Mouse (Mus musculus) heart, embryonic 13.5 days (tissue): ENCODE measurements around the gene Foxj3. TPM values are rescaled to one million over a fixed set of nuclear protein-coding genes. Genes with fewer than 3 reads are reported as not detected.
A peak's percentile ranks its signal among the peaks of the same experiment; 100 is the strongest.

ENCODE experiments used
- ATAC-seq: fragments of 200-750 bp; cut with Nextera tagmentation; 2 replicates; pipeline ENCODE4 v1.8.0; 2017; ENCODE audit warnings: moderate TSS enrichment; ENCODE audit not compliant: insufficient number of reproducible peaks, low FRiP score, low TSS enrichment; ENCODE audit errors: extremely low read depth
- H3K27ac ChIP-seq: fragments of 300-500 bp; sonication (generic); replicated peaks from 2 replicates; pipeline ENCODE4 v1.5.1; 2015; ENCODE audit warnings: moderate library complexity, mild to moderate bottlenecking, inconsistent platforms
- H3K27me3 ChIP-seq: fragments of 300-500 bp; sonication (generic); replicated peaks from 2 replicates; pipeline ENCODE4 v1.6.1; 2015; ENCODE audit warnings: mild to moderate bottlenecking, inconsistent platforms
- H3K36me3 ChIP-seq: fragments of 300-500 bp; sonication (generic); 2 replicates; pipeline ENCODE4 v1.6.1; 2015; ENCODE audit warnings: mild to moderate bottlenecking, inconsistent platforms
- H3K4me1 ChIP-seq: fragments of 300-500 bp; sonication (generic); 2 replicates; pipeline ENCODE4 v1.6.1; 2015; ENCODE audit warnings: inconsistent platforms
- H3K4me2 ChIP-seq: fragments of 300-500 bp; sonication (generic); 2 replicates; pipeline ENCODE4 v1.6.1; 2015; ENCODE audit warnings: inconsistent platforms, mild to moderate bottlenecking, moderate library complexity
- H3K4me3 ChIP-seq: fragments of 300-500 bp; sonication (generic); 2 replicates; pipeline ENCODE4 v1.5.1; 2015; ENCODE audit warnings: moderate library complexity, mild to moderate bottlenecking, inconsistent platforms
- H3K9ac ChIP-seq: fragments of 300-500 bp; sonication (generic); 2 replicates; pipeline ENCODE4 v1.6.1; 2015; ENCODE audit warnings: inconsistent platforms, mild to moderate bottlenecking, moderate library complexity
- H3K9me3 ChIP-seq: fragments of 300-500 bp; sonication (generic); 2 replicates; pipeline ENCODE4 v1.6.1; 2016; ENCODE audit warnings: inconsistent platforms
- WGBS: fragments of 180-500 bp; shearing (Covaris S2); methylation state at CpG from one replicate; pipeline ENCODE4 v1.1.7; 2015; ENCODE audit warnings: mixed read lengths; 5-methylcytosine and 5-hydroxymethylcytosine counted together
- polyA plus RNA-seq: library from polyadenylated mRNA; unstranded; fragments of >200 nt; fragmentation: Nextera tagmentation; extraction: Ambion mirVana; gene quantifications from 2 replicates; pipeline ENCODE4 v1.2.1, GENCODE M21; 2015

The Foxj3 gene
- polyA plus RNA-seq, 1 experiment from 2014 or later: 19.1 TPM

- no peak overlapping the region for H3K4me3 ChIP-seq
- no peaks in the 10 kb centered on the region for H3K9me3 ChIP-seq
- H3K4me1 ChIP-seq: peaks cover 50% of the 10 kb centered on the region
- H3K36me3 ChIP-seq: peaks cover 21% of the 10 kb centered on the region
- ATAC-seq: no peak
- no peak overlapping the region; the same call in 1 of the 2 replicates for H3K9ac ChIP-seq
- H3K27me3 ChIP-seq: no peaks in the 10 kb centered on the region
- WGBS: 90% methylated on average over 3 of the region's 3 CpGs
- H3K4me2 ChIP-seq: no peak overlapping the region
- H3K27ac ChIP-seq: peak overlapping the region; percentile 61; the same call in 1 of the 2 replicates
Measured at GRCm38 (mm10) chr4:119572682-119573081, 35.9 kb downstream of the Foxj3 start.

DNA sequence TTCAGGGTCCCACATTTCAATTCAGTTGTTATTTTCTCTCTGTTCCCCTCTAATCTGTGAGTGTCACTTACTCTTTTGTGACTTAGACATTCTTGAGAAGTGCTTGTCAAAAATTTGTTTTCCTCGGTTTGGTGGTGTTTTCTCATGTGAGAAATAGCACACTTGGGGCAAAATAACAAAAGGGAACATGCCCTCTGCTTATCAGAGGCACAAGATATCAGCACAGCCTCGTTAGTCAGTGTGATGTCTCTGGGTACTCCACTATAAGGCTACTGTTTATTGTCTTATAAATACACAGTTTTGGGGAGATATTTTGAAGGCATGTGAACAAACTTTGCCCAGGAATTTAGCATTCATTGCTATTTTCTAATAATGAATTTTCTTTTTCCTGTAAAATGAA is 37.7 kb downstream of the Foxj3 start:
- H3K27ac ChIP-seq: no peak overlapping the region
- 22% methylated on average over 2 of the region's 2 CpGs for whole genome bisulfite sequencing
- no peak overlapping the region for H3K4me3 ChIP-seq
- H3K9ac ChIP-seq: no peak overlapping the region
- H3K4me2 ChIP-seq: no peak overlapping the region
- no peaks in the 10 kb centered on the region for H3K9me3 ChIP-seq
- H3K4me1 ChIP-seq: peaks cover 46% of the 10 kb centered on the region
- H3K36me3 ChIP-seq: peaks cover 26% of the 10 kb centered on the region
- ATAC-seq: no peak
- H3K27me3 ChIP-seq: no peaks in the 10 kb centered on the region

- ATAC-seq: no peak
- H3K36me3 ChIP-seq: peaks cover 26% of the 10 kb centered on the region
- no peaks in the 10 kb centered on the region for H3K9me3 ChIP-seq
- no peak overlapping the region for H3K9ac ChIP-seq
- no peaks in the 10 kb centered on the region for H3K27me3 ChIP-seq
- H3K4me2 ChIP-seq: no peak overlapping the region
- H3K4me1 ChIP-seq: peaks cover 42% of the 10 kb centered on the region
- WGBS: 73% methylated on average over 3 of the region's 3 CpGs
- peak overlapping the region; percentile 45; the same call in 1 of the 2 replicates for H3K27ac ChIP-seq
- H3K4me3 ChIP-seq: no peak overlapping the region
Measured at GRCm38 (mm10) chr4:119575459-119575858, 38.7 kb downstream of the Foxj3 start.

DNA sequence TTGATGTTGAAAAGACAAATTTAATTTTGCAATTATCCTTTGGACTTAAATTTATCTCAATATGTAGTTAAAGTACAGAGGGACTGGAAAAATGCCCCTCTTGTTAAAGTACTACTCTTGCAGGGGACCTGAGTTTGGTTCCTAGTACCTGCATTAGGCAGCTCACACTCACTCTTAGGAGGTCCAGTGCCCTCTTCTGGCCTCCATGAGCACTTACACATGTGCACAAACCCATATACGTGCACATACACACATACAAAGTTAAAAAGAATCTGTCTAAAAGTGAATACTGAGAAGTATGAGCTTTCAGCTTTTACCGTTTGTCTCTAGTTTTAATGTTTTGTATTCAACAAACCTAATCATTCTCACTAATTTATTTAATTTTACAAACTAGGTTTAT is 51.2 kb downstream of the Foxj3 start:
- Histone ChIP-seq H3K4me3 (no peak overlapping the region), H3K4me2 (no peak overlapping the region)
- 90% methylated on average over 2 of the region's 2 CpGs for WGBS

DNA sequence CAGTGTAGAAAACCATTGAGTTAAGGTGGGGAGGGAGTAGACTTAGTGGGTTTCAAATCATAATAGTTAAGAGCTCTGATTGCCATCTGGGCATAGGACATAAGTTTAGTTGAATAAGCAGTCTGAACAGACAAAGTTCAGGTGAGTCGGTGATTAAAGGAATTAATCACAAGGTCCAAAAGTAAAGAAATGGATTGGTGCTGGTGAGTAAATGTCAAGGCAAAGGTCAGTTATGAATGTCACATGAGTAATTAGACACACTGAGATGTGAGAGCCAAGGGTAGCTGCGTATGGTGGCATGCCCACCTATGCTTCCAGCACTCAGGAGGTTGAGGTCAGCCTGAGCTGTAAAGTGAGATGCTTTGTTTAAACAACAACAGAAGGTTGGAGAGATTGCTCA is 52.6 kb downstream of the Foxj3 start:
- no peak for ATAC-seq
- H3K4me3 ChIP-seq: no peak overlapping the region
- no peak overlapping the region for H3K4me2 ChIP-seq
- no peaks in the 10 kb centered on the region for H3K9me3 ChIP-seq
- 77% methylated on average over 2 of the region's 2 CpGs for WGBS
- no peaks in the 10 kb centered on the region for H3K27me3 ChIP-seq
- H3K27ac ChIP-seq: no peak overlapping the region
- no peak overlapping the region for H3K9ac ChIP-seq
- peaks cover 36% of the 10 kb centered on the region for H3K36me3 ChIP-seq
- H3K4me1 ChIP-seq: peaks cover 13% of the 10 kb centered on the region

More for the DNA sequence above, 51.2 kb downstream of the Foxj3 start:
- Histone ChIP-seq H3K4me1 (peaks cover 20% of the 10 kb centered on the region), H3K36me3 (peaks cover 36% of the 10 kb centered on the region), H3K27me3 (no peaks in the 10 kb centered on the region), H3K9ac (no peak overlapping the region), H3K9me3 (no peaks in the 10 kb centered on the region), H3K27ac (no peak overlapping the region)
- ATAC-seq: no peak

- no peak overlapping the region for H3K9ac ChIP-seq
Measured at GRCm38 (mm10) chr4:119590027-119590426, 53.2 kb downstream of the Foxj3 start.

DNA sequence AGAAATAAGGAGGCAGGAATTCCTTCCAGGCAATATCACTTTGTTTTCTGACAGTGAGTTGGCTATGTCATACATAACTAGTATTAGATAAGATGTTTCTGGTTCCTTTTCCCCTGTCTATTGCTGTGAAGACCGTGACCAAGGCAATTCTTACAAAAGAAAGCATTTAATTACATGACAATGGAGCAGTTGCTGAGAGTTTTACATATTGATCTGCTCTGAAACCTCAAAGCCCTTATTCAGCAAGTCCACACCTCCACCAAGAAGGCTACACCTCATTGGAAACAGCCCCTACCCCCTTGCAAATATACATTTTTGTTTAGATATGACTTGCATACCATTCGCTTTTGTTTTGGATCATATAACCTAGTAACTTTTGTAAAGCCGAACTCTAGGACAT is 55.7 kb downstream of the Foxj3 start:
- H3K4me3 ChIP-seq: no peak overlapping the region
- no peak overlapping the region for H3K9ac ChIP-seq
- 71% methylated on average over 3 of the region's 3 CpGs for WGBS
- peaks cover 13% of the 10 kb centered on the region for H3K4me1 ChIP-seq
- H3K9me3 ChIP-seq: no peaks in the 10 kb centered on the region
- no peak overlapping the region for H3K4me2 ChIP-seq
- peaks cover 16% of the 10 kb centered on the region for H3K36me3 ChIP-seq
- H3K27me3 ChIP-seq: no peaks in the 10 kb centered on the region
- ATAC-seq: no peak
- no peak overlapping the region for H3K27ac ChIP-seq

More at GRCm38 (mm10) chr4:119590027-119590426, 53.2 kb downstream of the Foxj3 start:
- Histone ChIP-seq H3K27ac (no peak overlapping the region), H3K4me3 (no peak overlapping the region), H3K36me3 (peaks cover 38% of the 10 kb centered on the region), H3K9me3 (no peaks in the 10 kb centered on the region), H3K4me2 (no peak overlapping the region), H3K27me3 (no peaks in the 10 kb centered on the region), H3K4me1 (peaks cover 13% of the 10 kb centered on the region)
- no peak for ATAC-seq
- 68% methylated on average over 1 of the region's 1 CpGs for WGBS

- H3K4me2 ChIP-seq: no peak overlapping the region
- no peak overlapping the region for H3K4me3 ChIP-seq
- 94% methylated on average over 14 of the region's 14 CpGs for WGBS
- ATAC-seq: no peak
- 0 out of 2 replicates have a peak, but pooled peaks cover 2% of the 10 kb centered on the region for H3K36me3 ChIP-seq
- H3K27me3 ChIP-seq: no peaks in the 10 kb centered on the region
- peaks cover 13% of the 10 kb centered on the region for H3K4me1 ChIP-seq
- no peak overlapping the region for H3K27ac ChIP-seq
- H3K9ac ChIP-seq: no peak overlapping the region
- no peaks in the 10 kb centered on the region for H3K9me3 ChIP-seq
Measured at GRCm38 (mm10) chr4:119594331-119594730, 57.5 kb downstream of the Foxj3 start.

- ATAC-seq: no peak
- Histone ChIP-seq H3K9me3 (no peaks in the 10 kb centered on the region), H3K27me3 (no peaks in the 10 kb centered on the region), H3K27ac (peak overlapping the region; percentile 75), H3K4me2 (peak overlapping the region; percentile 10), H3K4me3 (no peak overlapping the region), H3K4me1 (peaks cover 21% of the 10 kb centered on the region), H3K36me3 (peaks cover 26% of the 10 kb centered on the region), H3K9ac (no peak overlapping the region)
- 10% methylated on average over 1 of the region's 1 CpGs for WGBS
Measured at GRCm38 (mm10) chr4:119599605-119600004, 62.8 kb downstream of the Foxj3 start.

- H3K27ac ChIP-seq: no peak overlapping the region
- no peak overlapping the region for H3K9ac ChIP-seq
- no peaks in the 10 kb centered on the region; the same call in 1 of the 2 replicates for H3K9me3 ChIP-seq
- ATAC-seq: no peak
- 25% methylated on average over 1 of the region's 1 CpGs for WGBS
- no peaks in the 10 kb centered on the region for H3K27me3 ChIP-seq
- H3K4me2 ChIP-seq: no peak overlapping the region
- H3K4me3 ChIP-seq: no peak overlapping the region
- H3K36me3 ChIP-seq: peaks cover 23% of the 10 kb centered on the region
- peaks cover 16% of the 10 kb centered on the region for H3K4me1 ChIP-seq
Measured at GRCm38 (mm10) chr4:119609488-119609887, 72.7 kb downstream of the Foxj3 start.

DNA sequence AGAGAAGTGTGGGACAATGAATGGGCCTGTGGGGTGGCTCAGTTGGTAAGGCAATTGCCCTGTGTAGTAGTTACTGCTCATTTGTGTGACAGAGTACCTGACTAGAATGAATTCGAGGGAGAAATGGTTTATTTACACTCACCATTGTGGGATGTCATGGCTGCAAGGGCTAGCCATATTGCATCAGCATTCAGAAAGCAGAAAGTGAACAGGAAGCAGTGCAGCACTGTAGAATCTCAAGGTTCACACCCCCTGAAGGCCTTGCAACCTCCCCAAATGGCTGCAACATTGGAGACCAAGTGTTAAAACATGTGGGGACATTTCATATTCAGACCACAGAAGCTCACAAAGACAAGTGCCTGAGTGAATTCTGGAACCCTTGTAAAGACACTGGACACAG is 77.3 kb downstream of the Foxj3 start:
- Histone ChIP-seq H3K36me3 (peaks cover 23% of the 10 kb centered on the region), H3K9ac (0 out of 2 replicates have a peak overlapping the region, but pooled peaks have one; percentile 8), H3K9me3 (no peaks in the 10 kb centered on the region), H3K4me1 (peaks cover 25% of the 10 kb centered on the region), H3K27ac (peak overlapping the region; percentile 48; the same call in 1 of the 2 replicates), H3K4me2 (no peak overlapping the region), H3K27me3 (no peaks in the 10 kb centered on the region), H3K4me3 (no peak overlapping the region)
- WGBS: 70% methylated on average over 1 of the region's 1 CpGs
- ATAC-seq: no peak

DNA sequence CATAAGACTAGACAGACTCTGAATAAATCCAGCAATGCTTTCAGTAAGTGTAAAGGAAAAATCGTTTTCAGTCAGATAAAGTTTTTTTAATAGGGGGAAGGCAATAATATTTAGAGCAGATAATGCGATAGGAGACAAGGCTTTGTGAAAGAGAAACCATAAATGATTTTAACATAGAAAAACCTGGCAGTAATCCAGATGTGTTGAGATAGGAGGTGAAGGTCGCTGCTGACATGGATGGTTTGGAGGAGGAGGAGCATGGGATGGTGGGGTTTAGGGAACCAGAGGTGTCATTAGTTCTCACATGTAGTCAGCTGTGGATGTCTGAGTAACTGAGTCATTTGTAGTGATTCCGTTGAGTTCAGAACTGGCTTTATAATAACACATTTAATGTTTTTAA is 77.9 kb downstream of the Foxj3 start:
- 62% methylated on average over 4 of the region's 4 CpGs for WGBS
- peaks cover 29% of the 10 kb centered on the region for H3K36me3 ChIP-seq
- H3K4me3 ChIP-seq: no peak overlapping the region
- peak overlapping the region; percentile 48; the same call in 1 of the 2 replicates for H3K27ac ChIP-seq
- no peak overlapping the region for H3K9ac ChIP-seq
- no peak for ATAC-seq
- no peak overlapping the region for H3K4me2 ChIP-seq
- H3K9me3 ChIP-seq: no peaks in the 10 kb centered on the region
- peaks cover 21% of the 10 kb centered on the region for H3K4me1 ChIP-seq
- H3K27me3 ChIP-seq: no peaks in the 10 kb centered on the region
